Mouse (Mus musculus) cortical plate, adult 2 months (tissue): ENCODE results near the gene Cdc25b.

ENCODE experiments used
- CTCF ChIP-seq: fragments of 200-500 bp; IDR thresholded peaks from 2 replicates; pipeline ENCODE4 v1.5.1; 2011; ENCODE audit warnings: mild to moderate bottlenecking, control low read depth, low read length; ENCODE audit not compliant: insufficient read depth; ENCODE audit errors: extremely low read depth
- POLR2A ChIP-seq: fragments of 200-500 bp; IDR thresholded peaks from 2 replicates; pipeline ENCODE4 v1.6.1; 2011; ENCODE audit warnings: mild to moderate bottlenecking, low read length, control low read depth; ENCODE audit not compliant: insufficient read depth; ENCODE audit errors: extremely low read depth

- peak; percentile 97 for TF ChIP-seq POLR2A
- no peak for TF ChIP-seq CTCF
These were observed 26.7 kb upstream of the Cdc25b start, which contains the start of gene 1700037H04Rik for GRCm38 (mm10) chr2:131159938-131160581.
